Mouse (Mus musculus): Measurements from ENCODE around the gene Rbbp8nl.
"Not testable (repeated sequence)": the region's sequence is repeated elsewhere in the genome, so short reads cannot be mapped to it uniquely, and the experiment has no call there.

The Rbbp8nl gene

GRCm38 (mm10) chr2:180288966-180289365 is 713 bp downstream of the Rbbp8nl start:
- no peak for DNase-seq (ENCODE audit: low spot score)

GRCm38 (mm10) chr2:180279321-180279720 is 10.4 kb downstream of the Rbbp8nl start:
- no peak for DNase-seq (ENCODE audit: low spot score)

GRCm38 (mm10) chr2:180277773-180278320 is 11.8 kb downstream of the Rbbp8nl start:
- DNase-seq (ENCODE audit: low spot score), result no peak

GRCm38 (mm10) chr2:180276851-180277259 is 12.8 kb downstream of the Rbbp8nl start:
- DNase-seq (ENCODE audit: low spot score), result no peak

- no peak for DNase-seq (ENCODE audit: low spot score)
These were observed 13.3 kb downstream of the Rbbp8nl start for GRCm38 (mm10) chr2:180276385-180276784.

GRCm38 (mm10) chr2:180275836-180276235 is 13.8 kb downstream of the Rbbp8nl start:
- DNase-seq (ENCODE audit: low spot score), result peak; percentile 78

- no peak for DNase-seq (ENCODE audit: low spot score)
These were observed 15.2 kb downstream of the Rbbp8nl start for GRCm38 (mm10) chr2:180274523-180274922.

- peak; percentile 77 for DNase-seq (ENCODE audit: low spot score)
These were observed 16.1 kb downstream of the Rbbp8nl start, which contains the start of gene Cables2 for GRCm38 (mm10) chr2:180273394-180274244. TSS of gene Cables2 (minus strand) at chr2:180273496.

- DNase-seq (ENCODE audit: low spot score), result no peak
These were observed 16.8 kb downstream of the Rbbp8nl start for GRCm38 (mm10) chr2:180272884-180273321.

- DNase-seq (ENCODE audit: low spot score), result no peak
These were observed 17.8 kb downstream of the Rbbp8nl start for GRCm38 (mm10) chr2:180271804-180272395.

GRCm38 (mm10) chr2:180270537-180271255 is 19.0 kb downstream of the Rbbp8nl start:
- no peak for DNase-seq (ENCODE audit: low spot score)

- DNase-seq (ENCODE audit: low spot score), result no peak
These were observed 20.4 kb downstream of the Rbbp8nl start for GRCm38 (mm10) chr2:180269329-180269728.

- DNase-seq (ENCODE audit: low spot score), result no peak
These were observed 21.7 kb downstream of the Rbbp8nl start for GRCm38 (mm10) chr2:180267955-180268354.

- DNase-seq (ENCODE audit: low spot score), result no peak
These were observed 26.8 kb downstream of the Rbbp8nl start for GRCm38 (mm10) chr2:180262891-180263290.

GRCm38 (mm10) chr2:180262441-180262840 is 27.2 kb downstream of the Rbbp8nl start:
- DNase-seq (ENCODE audit: low spot score), result no peak

- DNase-seq (ENCODE audit: low spot score), result no peak
These were observed 27.8 kb downstream of the Rbbp8nl start for GRCm38 (mm10) chr2:180261901-180262300.

- DNase-seq (ENCODE audit: low spot score), result no peak
These were observed 28.8 kb downstream of the Rbbp8nl start for GRCm38 (mm10) chr2:180260610-180261480.

GRCm38 (mm10) chr2:180259826-180260609 is 29.7 kb downstream of the Rbbp8nl start:
- DNase-seq (ENCODE audit: low spot score), result not testable (repeated sequence)

- DNase-seq (ENCODE audit: low spot score), result not testable (repeated sequence)
These were observed 30.7 kb downstream of the Rbbp8nl start for GRCm38 (mm10) chr2:180258951-180259484.
